Mouse (Mus musculus) cerebellum, adult 18-20 months (tissue): ENCODE results near the gene Slc41a2.

Source experiments
- DNase-seq, 2 experiments: peaks; one replicate each; pipeline ENCODE4 v3.0.0; 2021

Slc41a2 gene

DNA sequence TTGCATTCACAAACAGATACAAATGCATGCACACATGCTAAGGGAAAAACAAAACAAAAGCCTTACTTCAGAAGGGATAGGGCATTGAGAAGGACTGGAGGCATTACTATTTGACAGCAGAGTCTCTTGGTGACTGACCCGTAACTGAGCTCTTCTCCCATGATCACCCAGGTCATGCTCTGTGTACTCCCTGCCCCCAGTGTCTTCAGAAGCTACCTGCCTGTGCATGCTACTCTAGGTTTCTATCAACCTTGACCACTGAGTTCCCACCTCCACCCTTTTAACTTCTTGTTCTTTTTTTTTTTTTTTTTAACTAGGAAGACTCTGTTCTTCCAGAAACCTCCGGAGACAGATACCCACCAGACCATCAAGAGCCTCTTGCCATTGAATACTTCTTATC, 13.0 kb upstream of the Slc41a2 start:
- DNase-seq = no peak

- DNase-seq = no peak
These were observed 9.8 kb upstream of the Slc41a2 start for GRCm38 (mm10) chr10:83347494-83347893.

- no peak for DNase-seq
These were observed 8.7 kb upstream of the Slc41a2 start for GRCm38 (mm10) chr10:83346359-83346736.

GRCm38 (mm10) chr10:83345693-83346358, 8.1 kb upstream of the Slc41a2 start:
- no peak for DNase-seq

DNA sequence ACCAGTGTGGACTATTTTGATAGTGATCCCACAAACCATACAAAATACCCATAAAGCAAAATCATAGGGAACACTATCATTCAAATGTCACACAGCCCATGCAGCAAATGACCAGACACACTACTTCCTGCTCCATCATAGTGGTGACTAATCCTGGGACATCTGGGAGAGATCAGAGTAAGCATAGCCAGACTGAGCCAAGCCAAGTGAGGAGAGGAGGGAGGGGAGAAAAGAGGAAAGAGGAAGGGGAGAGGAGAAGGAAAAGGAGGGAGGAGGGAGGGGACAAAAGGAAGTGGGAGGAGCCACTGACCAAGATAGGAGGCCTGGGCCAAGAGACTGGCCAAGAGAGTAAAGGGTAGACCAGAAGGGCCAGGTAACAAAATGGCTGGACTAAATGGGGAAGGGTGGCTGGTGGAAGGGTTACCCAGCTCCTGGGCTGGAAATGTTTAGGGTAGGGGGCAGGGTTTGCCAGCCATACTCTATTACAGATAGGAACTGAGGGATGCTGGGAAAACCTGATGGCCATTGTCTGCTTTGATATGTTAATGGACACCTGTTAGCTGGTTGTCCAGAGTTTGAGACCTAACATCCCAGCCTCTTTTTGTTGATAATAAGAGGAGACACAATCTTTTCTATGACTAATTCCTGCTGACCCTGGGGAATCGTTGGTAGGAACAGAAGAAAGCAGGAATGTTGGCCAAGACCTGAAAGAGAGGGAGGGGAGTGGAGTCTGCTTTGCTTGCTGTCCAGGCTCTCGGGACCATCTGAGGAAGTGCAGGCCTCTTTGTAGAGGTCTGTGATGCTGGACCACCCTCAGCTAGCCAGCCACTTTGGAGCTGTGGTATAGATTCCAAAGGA, 6.4 kb upstream of the Slc41a2 start:
- no peak for DNase-seq

- DNase-seq = peak; percentile 56 to 57
These were observed 5.5 kb upstream of the Slc41a2 start for GRCm38 (mm10) chr10:83343171-83343570.

DNA sequence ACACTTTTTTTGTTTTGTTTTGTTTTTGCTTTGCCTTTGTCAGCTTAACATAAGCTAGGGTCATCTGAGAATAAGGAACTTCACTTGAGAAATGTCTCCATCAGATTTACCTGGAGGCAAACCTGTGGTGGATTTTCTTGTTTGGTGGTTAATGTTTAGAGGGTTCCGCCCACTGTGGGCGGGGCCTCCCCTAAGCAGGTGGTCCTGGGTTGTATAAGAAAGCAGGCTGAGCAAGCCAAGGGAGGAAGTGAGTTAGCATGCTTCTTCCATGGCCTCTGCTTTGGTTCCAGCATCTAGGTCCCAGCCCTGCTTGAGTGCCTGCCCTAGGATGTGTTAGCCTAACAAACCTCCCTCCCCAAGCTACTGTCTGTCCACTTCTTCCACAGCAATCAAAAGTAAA, 3.5 kb upstream of the Slc41a2 start:
- no peak for DNase-seq

GRCm38 (mm10) chr10:83337971-83338598, 403 bp upstream of the Slc41a2 start:
- no peak for DNase-seq

- DNase-seq = no peak
These were observed 1.3 kb downstream of the Slc41a2 start for GRCm38 (mm10) chr10:83336336-83336735.

- no peak for DNase-seq
These were observed 5.1 kb downstream of the Slc41a2 start for GRCm38 (mm10) chr10:83332581-83332980.

GRCm38 (mm10) chr10:83331811-83332210, 5.9 kb downstream of the Slc41a2 start:
- no peak for DNase-seq

DNA sequence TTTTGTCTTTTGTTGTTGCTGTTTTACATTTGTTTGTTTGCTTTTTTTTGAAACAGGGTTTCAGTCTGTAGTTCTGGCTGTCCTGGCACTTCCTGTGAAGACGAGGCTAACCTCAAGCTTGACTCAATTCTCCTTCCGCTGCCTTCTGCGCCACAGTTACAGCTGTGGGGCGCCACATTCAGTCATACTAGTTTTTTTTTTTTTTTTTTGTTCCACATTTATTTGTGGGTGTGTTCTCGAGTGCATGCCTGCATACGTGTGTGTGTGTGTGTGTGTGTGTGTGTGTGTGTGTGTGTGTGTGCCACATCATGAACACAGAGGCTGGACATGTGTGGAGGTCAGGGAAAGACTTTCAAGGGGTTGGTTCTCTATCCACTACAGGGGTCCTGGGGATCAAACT, 7.3 kb downstream of the Slc41a2 start:
- DNase-seq = no peak

GRCm38 (mm10) chr10:83328791-83329190, 8.9 kb downstream of the Slc41a2 start:
- DNase-seq = no peak

GRCm38 (mm10) chr10:83326648-83327285, 10.9 kb downstream of the Slc41a2 start:
- DNase-seq = no peak

DNA sequence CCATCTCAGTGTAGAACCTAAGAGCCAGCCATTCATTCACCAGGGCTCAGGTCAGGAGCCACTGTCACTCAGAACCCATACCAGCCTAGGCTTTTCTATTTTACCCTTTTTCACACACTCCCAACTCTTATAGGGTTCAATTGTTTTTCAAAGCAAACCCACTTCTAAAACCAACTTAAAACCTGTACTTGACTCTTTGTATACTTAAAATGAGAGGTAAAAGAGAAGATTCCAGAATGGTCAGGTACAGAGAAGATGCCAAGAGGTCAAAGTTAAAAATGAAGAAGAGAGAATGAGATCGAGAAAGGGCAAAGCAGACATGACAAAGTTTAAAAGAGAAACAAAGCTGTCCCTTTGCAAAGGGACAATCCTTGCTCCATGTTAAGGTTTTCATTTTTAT, 11.8 kb downstream of the Slc41a2 start:
- no peak for DNase-seq

- no peak for DNase-seq
These were observed 12.8 kb downstream of the Slc41a2 start for GRCm38 (mm10) chr10:83324871-83325270.

DNA sequence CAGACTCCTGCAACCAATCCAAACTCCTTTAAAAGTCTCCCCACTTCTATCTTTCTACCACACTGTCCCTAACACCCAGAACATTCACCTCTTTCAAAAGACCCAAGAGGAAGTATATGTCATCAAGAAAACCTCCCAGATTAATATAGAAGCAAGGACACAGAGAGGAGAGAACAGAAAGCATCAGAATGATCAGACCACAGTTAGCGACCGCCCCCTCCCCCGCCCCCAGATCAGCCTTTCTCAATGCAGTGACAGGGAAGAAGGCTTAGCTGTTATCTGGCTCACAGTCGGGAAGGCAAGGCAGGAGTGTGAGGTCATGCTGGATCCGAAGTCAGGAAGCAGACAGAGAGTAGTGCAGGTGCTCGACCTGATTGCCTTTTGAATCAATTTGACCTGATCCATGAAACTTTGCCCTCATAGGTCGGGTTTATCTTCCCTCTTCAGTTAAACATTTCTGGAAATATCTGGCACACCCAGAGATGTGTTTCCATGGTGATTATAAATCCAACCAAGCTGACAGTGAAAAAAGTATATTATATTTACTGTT, 15.1 kb downstream of the Slc41a2 start:
- DNase-seq = no peak

DNA sequence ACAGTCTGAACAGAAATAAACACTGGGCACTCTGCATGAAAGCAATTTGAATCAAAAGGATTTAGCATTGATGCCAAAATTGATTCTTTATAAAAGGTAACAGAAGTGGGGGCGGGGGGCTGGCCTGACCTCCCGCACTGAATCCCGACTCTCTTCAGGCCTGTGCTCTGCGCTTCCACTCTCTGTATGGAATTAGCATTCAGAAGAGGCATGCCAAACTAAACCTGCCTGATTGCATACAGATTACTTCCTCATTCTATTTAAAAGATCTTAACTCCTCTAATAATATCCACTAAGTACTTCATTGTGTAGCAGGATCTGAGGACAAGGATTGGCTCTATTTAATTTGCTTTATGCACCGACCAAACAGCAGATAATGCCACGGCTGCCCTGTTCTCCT, 16.2 kb downstream of the Slc41a2 start:
- DNase-seq = no peak

- DNase-seq = peak; percentile 63 to 80
These were observed 16.8 kb downstream of the Slc41a2 start for GRCm38 (mm10) chr10:83320870-83321269.

- DNase-seq = no peak
These were observed 17.3 kb downstream of the Slc41a2 start for GRCm38 (mm10) chr10:83320396-83320795.

GRCm38 (mm10) chr10:83313033-83313432, 24.6 kb downstream of the Slc41a2 start:
- no peak for DNase-seq

DNA sequence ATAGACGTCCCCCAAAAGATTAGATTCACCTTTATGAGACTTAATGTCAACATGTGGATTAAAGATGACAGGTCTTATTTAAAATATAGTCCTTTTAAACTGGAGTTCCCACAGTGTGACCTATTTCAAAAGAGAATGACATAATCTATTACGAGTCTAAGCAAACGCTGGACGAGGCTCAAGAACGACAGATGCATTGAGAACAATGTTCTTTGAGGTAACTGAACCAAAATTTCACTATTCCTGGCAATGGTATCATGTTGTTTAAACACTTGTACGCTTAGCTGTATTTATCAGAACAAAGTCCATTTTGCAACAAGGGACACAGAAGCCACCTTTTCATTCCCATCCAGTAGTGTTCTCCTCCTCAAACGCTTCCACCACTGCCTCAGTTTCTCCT, 27.3 kb downstream of the Slc41a2 start:
- DNase-seq = peak; percentile 43 to 50

- DNase-seq = no peak
These were observed 36.0 kb downstream of the Slc41a2 start for GRCm38 (mm10) chr10:83301687-83302086.
